Mouse (Mus musculus): ENCODE results near the gene Olfr799. TPM values are rescaled to one million over a fixed set of nuclear protein-coding genes. Genes with fewer than 3 reads are reported as not detected.

The Olfr799 gene
- polyA plus RNA-seq, 1 experiment from 2014 or later, result not detected

Other genes starting within 250 kb of the Olfr799 start
- gene Olfr785, start 232.1 kb upstream of the Olfr799 start, polyA plus RNA-seq (2015; fragmentation: Nextera tagmentation; extraction: Ambion mirVana), result not detected in 2 replicates
- not detected in 2 replicates for gene Olfr786, start 210.2 kb upstream of the Olfr799 start, polyA plus RNA-seq (2015; fragmentation: Nextera tagmentation; extraction: Ambion mirVana)
- gene Olfr787, start 175.6 kb upstream of the Olfr799 start, polyA plus RNA-seq (2015; fragmentation: Nextera tagmentation; extraction: Ambion mirVana), result not detected in 2 replicates
- not detected in 2 replicates for gene Olfr788, start 166.5 kb upstream of the Olfr799 start, polyA plus RNA-seq (2015; fragmentation: Nextera tagmentation; extraction: Ambion mirVana)
- not detected in 2 replicates for gene Olfr789, start 152.7 kb upstream of the Olfr799 start, polyA plus RNA-seq (2015; fragmentation: Nextera tagmentation; extraction: Ambion mirVana)
- not detected in 2 replicates for gene Olfr790, start 139.0 kb upstream of the Olfr799 start, polyA plus RNA-seq (2015; fragmentation: Nextera tagmentation; extraction: Ambion mirVana)
- gene Olfr791, start 115.7 kb upstream of the Olfr799 start, polyA plus RNA-seq (2015; fragmentation: Nextera tagmentation; extraction: Ambion mirVana), result not detected in 2 replicates
- gene Olfr792, start 98.3 kb upstream of the Olfr799 start, polyA plus RNA-seq (2015; fragmentation: Nextera tagmentation; extraction: Ambion mirVana), result not detected in 2 replicates
- not detected in 2 replicates for gene Olfr794, start 69.8 kb upstream of the Olfr799 start, polyA plus RNA-seq (2015; fragmentation: Nextera tagmentation; extraction: Ambion mirVana)
- not detected in 2 replicates for gene Olfr796, start 24.9 kb upstream of the Olfr799 start, polyA plus RNA-seq (2015; fragmentation: Nextera tagmentation; extraction: Ambion mirVana)
- not detected in 2 replicates for gene Olfr798, start 9.6 kb upstream of the Olfr799 start, polyA plus RNA-seq (2015; fragmentation: Nextera tagmentation; extraction: Ambion mirVana)
- not detected in 2 replicates for gene Olfr800, start 20.2 kb downstream of the Olfr799 start, polyA plus RNA-seq (2015; fragmentation: Nextera tagmentation; extraction: Ambion mirVana)
- not detected in 2 replicates for gene Olfr801, start 36.4 kb downstream of the Olfr799 start, polyA plus RNA-seq (2015; fragmentation: Nextera tagmentation; extraction: Ambion mirVana)
- not detected in 2 replicates for gene Olfr802, start 50.7 kb downstream of the Olfr799 start, polyA plus RNA-seq (2015; fragmentation: Nextera tagmentation; extraction: Ambion mirVana)
- gene Olfr803, start 56.8 kb downstream of the Olfr799 start, polyA plus RNA-seq (2015; fragmentation: Nextera tagmentation; extraction: Ambion mirVana), result not detected in 2 replicates
- gene Olfr804, start 65.7 kb downstream of the Olfr799 start, polyA plus RNA-seq (2015; fragmentation: Nextera tagmentation; extraction: Ambion mirVana), result not detected in 2 replicates
- not detected in 2 replicates for gene Olfr805, start 91.9 kb downstream of the Olfr799 start, polyA plus RNA-seq (2015; fragmentation: Nextera tagmentation; extraction: Ambion mirVana)
- gene Olfr806, start 104.4 kb downstream of the Olfr799 start, polyA plus RNA-seq (2015; fragmentation: Nextera tagmentation; extraction: Ambion mirVana), result not detected in 2 replicates
- gene Olfr807, start 120.3 kb downstream of the Olfr799 start, polyA plus RNA-seq (2015; fragmentation: Nextera tagmentation; extraction: Ambion mirVana), result not detected in 2 replicates
- gene Olfr808, start 128.0 kb downstream of the Olfr799 start, polyA plus RNA-seq (2015; fragmentation: Nextera tagmentation; extraction: Ambion mirVana), result not detected in 2 replicates
- gene Olfr809, start 137.2 kb downstream of the Olfr799 start, polyA plus RNA-seq (2015; fragmentation: Nextera tagmentation; extraction: Ambion mirVana), result not detected in 2 replicates
- not detected in 2 replicates for gene Olfr810, start 157.4 kb downstream of the Olfr799 start, polyA plus RNA-seq (2015; fragmentation: Nextera tagmentation; extraction: Ambion mirVana)
- gene Olfr811, start 166.9 kb downstream of the Olfr799 start, polyA plus RNA-seq (2015; fragmentation: Nextera tagmentation; extraction: Ambion mirVana), result not detected in 2 replicates
- not detected in 2 replicates for gene Olfr812, start 208.6 kb downstream of the Olfr799 start, polyA plus RNA-seq (2015; fragmentation: Nextera tagmentation; extraction: Ambion mirVana)
- not detected in 2 replicates for gene Olfr813, start 217.9 kb downstream of the Olfr799 start, polyA plus RNA-seq (2015; fragmentation: Nextera tagmentation; extraction: Ambion mirVana)
- not detected in 2 replicates for gene Olfr814, start 242.4 kb downstream of the Olfr799 start, polyA plus RNA-seq (2015; fragmentation: Nextera tagmentation; extraction: Ambion mirVana)

All from heart, embryonic 13.5 days (tissue).